Mouse (Mus musculus): ENCODE measurements around the gene Mucl3. TPM values are rescaled to one million over a fixed set of nuclear protein-coding genes. Genes with fewer than 3 reads are reported as not detected.

The Mucl3 gene
- not detected in 2 replicates for polyA plus RNA-seq (2012)

GRCm38 (mm10) chr17:35643609-35644236, at the start of gene Mucl3:
Mucl3 (minus strand) TSS chr17:35643695.
- TF ChIP-seq GATA1 (IDR thresholded peaks at IDR 0.05; ENCODE audit: low read length) (no peak), TAL1 (IDR thresholded peaks at IDR 0.05; ENCODE audit: low read length) (no peak)
- no peaks in the 10 kb centered on the region for H3K36me3 ChIP-seq (ENCODE audit: control insufficient read depth)
- no peak within 1 kb of the TSS for H3K4me3 ChIP-seq (replicated peaks)
- H3K9me3 ChIP-seq (ENCODE audit: control insufficient read depth, low read length) = no peaks in the 10 kb centered on the region
- peaks cover 11% of the 10 kb centered on the region for H3K27me3 ChIP-seq (ENCODE audit: control insufficient read depth)
- no peaks in the 10 kb centered on the region for H3K4me1 ChIP-seq (ENCODE audit: control insufficient read depth)

- Histone ChIP-seq H3K36me3 (ENCODE audit: control insufficient read depth) (no peaks in the 10 kb centered on the region), H3K9me3 (ENCODE audit: control insufficient read depth, low read length) (peaks cover 4% of the 10 kb centered on the region), H3K4me1 (ENCODE audit: control insufficient read depth) (no peaks in the 10 kb centered on the region), H3K4me3 (replicated peaks) (no peak overlapping the region), H3K27me3 (ENCODE audit: control insufficient read depth) (peaks cover 13% of the 10 kb centered on the region)
- no peak for TF ChIP-seq GATA1 (IDR thresholded peaks at IDR 0.05; ENCODE audit: low read length)
- TF ChIP-seq TAL1 (IDR thresholded peaks at IDR 0.05; ENCODE audit: low read length) = no peak
Measured at GRCm38 (mm10) chr17:35692368-35692767, 48.9 kb upstream of the Mucl3 start.

- TF ChIP-seq TAL1 (IDR thresholded peaks at IDR 0.05; ENCODE audit: low read length) (no peak), GATA1 (IDR thresholded peaks at IDR 0.05; ENCODE audit: low read length) (no peak)
- Histone ChIP-seq H3K36me3 (ENCODE audit: control insufficient read depth) (no peaks in the 10 kb centered on the region), H3K9me3 (ENCODE audit: control insufficient read depth, low read length) (peaks cover 4% of the 10 kb centered on the region), H3K27me3 (ENCODE audit: control insufficient read depth) (peaks cover 7% of the 10 kb centered on the region), H3K4me3 (replicated peaks) (no peak overlapping the region), H3K4me1 (ENCODE audit: control insufficient read depth) (no peaks in the 10 kb centered on the region)
Measured at GRCm38 (mm10) chr17:35691811-35692210, 48.3 kb upstream of the Mucl3 start.

- no peak overlapping the region for H3K4me3 ChIP-seq (replicated peaks)
- H3K36me3 ChIP-seq (ENCODE audit: control insufficient read depth) = no peaks in the 10 kb centered on the region
- no peaks in the 10 kb centered on the region for H3K9me3 ChIP-seq (ENCODE audit: control insufficient read depth, low read length)
- peaks cover 2% of the 10 kb centered on the region; the same call in 1 of the 2 replicates for H3K27me3 ChIP-seq (ENCODE audit: control insufficient read depth)
- TF ChIP-seq GATA1 (IDR thresholded peaks at IDR 0.05; ENCODE audit: low read length) (no peak), TAL1 (IDR thresholded peaks at IDR 0.05; ENCODE audit: low read length) (no peak)
- H3K4me1 ChIP-seq (ENCODE audit: control insufficient read depth) = no peaks in the 10 kb centered on the region
Measured at GRCm38 (mm10) chr17:35689936-35690645, 46.6 kb upstream of the Mucl3 start.

- no peak overlapping the region for H3K4me3 ChIP-seq (replicated peaks)
- TF ChIP-seq GATA1 (IDR thresholded peaks at IDR 0.05; ENCODE audit: low read length) (no peak), TAL1 (IDR thresholded peaks at IDR 0.05; ENCODE audit: low read length) (no peak)
- H3K9me3 ChIP-seq (ENCODE audit: control insufficient read depth, low read length) = no peaks in the 10 kb centered on the region
- no peaks in the 10 kb centered on the region for H3K4me1 ChIP-seq (ENCODE audit: control insufficient read depth)
- peaks cover 2% of the 10 kb centered on the region; the same call in 1 of the 2 replicates for H3K27me3 ChIP-seq (ENCODE audit: control insufficient read depth)
- no peaks in the 10 kb centered on the region for H3K36me3 ChIP-seq (ENCODE audit: control insufficient read depth)
Measured at GRCm38 (mm10) chr17:35688347-35689175, 45.1 kb upstream of the Mucl3 start.

GRCm38 (mm10) chr17:35685061-35685460, 41.6 kb upstream of the Mucl3 start:
- Histone ChIP-seq H3K4me3 (replicated peaks) (no peak overlapping the region), H3K4me1 (ENCODE audit: control insufficient read depth) (no peaks in the 10 kb centered on the region)

GRCm38 (mm10) chr17:35681986-35682385, 38.5 kb upstream of the Mucl3 start:
- TF ChIP-seq GATA1 (IDR thresholded peaks at IDR 0.05; ENCODE audit: low read length) (no peak), TAL1 (IDR thresholded peaks at IDR 0.05; ENCODE audit: low read length) (no peak)
- peaks cover 2% of the 10 kb centered on the region; the same call in 1 of the 2 replicates for H3K27me3 ChIP-seq (ENCODE audit: control insufficient read depth)

More at GRCm38 (mm10) chr17:35685061-35685460, 41.6 kb upstream of the Mucl3 start:
- Histone ChIP-seq H3K9me3 (ENCODE audit: control insufficient read depth, low read length) (no peaks in the 10 kb centered on the region), H3K27me3 (ENCODE audit: control insufficient read depth) (peaks cover 2% of the 10 kb centered on the region; the same call in 1 of the 2 replicates), H3K36me3 (ENCODE audit: control insufficient read depth) (no peaks in the 10 kb centered on the region)
- TF ChIP-seq TAL1 (IDR thresholded peaks at IDR 0.05; ENCODE audit: low read length) (no peak), GATA1 (IDR thresholded peaks at IDR 0.05; ENCODE audit: low read length) (no peak)

GRCm38 (mm10) chr17:35680591-35680990, 37.1 kb upstream of the Mucl3 start:
- no peaks in the 10 kb centered on the region for H3K27me3 ChIP-seq (ENCODE audit: control insufficient read depth)
- H3K4me3 ChIP-seq (replicated peaks) = no peak overlapping the region
- no peaks in the 10 kb centered on the region for H3K4me1 ChIP-seq (ENCODE audit: control insufficient read depth)
- H3K9me3 ChIP-seq (ENCODE audit: control insufficient read depth, low read length) = no peaks in the 10 kb centered on the region
- no peaks in the 10 kb centered on the region for H3K36me3 ChIP-seq (ENCODE audit: control insufficient read depth)
- TF ChIP-seq TAL1 (IDR thresholded peaks at IDR 0.05; ENCODE audit: low read length) (no peak), GATA1 (IDR thresholded peaks at IDR 0.05; ENCODE audit: low read length) (no peak)

More at GRCm38 (mm10) chr17:35681986-35682385, 38.5 kb upstream of the Mucl3 start:
- H3K4me1 ChIP-seq (ENCODE audit: control insufficient read depth) = no peaks in the 10 kb centered on the region
- H3K9me3 ChIP-seq (ENCODE audit: control insufficient read depth, low read length) = no peaks in the 10 kb centered on the region
- H3K36me3 ChIP-seq (ENCODE audit: control insufficient read depth) = no peaks in the 10 kb centered on the region
- no peak overlapping the region for H3K4me3 ChIP-seq (replicated peaks)
